ENCODE assay signal across 31 mouse cellular contexts in the genomic region with DNA sequence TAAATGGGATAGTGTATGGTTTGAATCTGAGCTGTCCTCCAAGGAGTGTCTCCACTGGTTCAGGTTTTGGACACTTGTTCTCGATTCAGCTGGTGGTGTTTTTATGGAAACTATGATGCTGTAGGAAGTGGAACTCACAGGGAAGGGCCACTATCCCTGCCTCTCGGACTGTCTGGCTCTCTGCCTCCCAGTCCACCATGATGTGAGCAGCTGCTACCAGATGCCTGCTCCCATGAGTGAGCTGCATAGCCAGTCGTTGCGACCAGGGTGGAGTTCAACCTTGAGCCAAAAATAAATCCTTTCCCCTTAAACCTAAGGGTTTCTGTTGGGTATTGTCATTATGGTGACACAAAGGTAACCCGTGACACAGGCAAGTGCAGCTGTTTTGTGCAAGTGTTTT.
"Had no signal": no experiment of that assay in that cellular context is flagged by ENCODE, and none has a peak within 500 bp of the region (broad histone marks: within the 10 kb centered on the region; RNA-seq: fewer than 3 reads in every experiment).

No protein-coding gene starts in this region.

- ATAC-seq: liver, embryonic 12.5 days; liver, postnatal 0 days; lung, postnatal 0 days; midbrain, embryonic 13.5 days; midbrain, embryonic 15.5 days had no signal

- H3K4me3 ChIP-seq: limb, embryonic 10.5 days; limb, embryonic 12.5 days; limb, embryonic 13.5 days; limb, embryonic 15.5 days; liver, embryonic 12.5 days; liver, embryonic 13.5 days; liver, embryonic 15.5 days; lung, embryonic 15.5 days; megakaryocyte, embryonic 14.5 days; midbrain, embryonic 10.5 days; midbrain, embryonic 12.5 days; midbrain, embryonic 13.5 days; midbrain, embryonic 15.5 days; myocyte; neural tube, embryonic 12.5 days; neural tube, embryonic 13.5 days had no signal

- H3K4me1 ChIP-seq: limb, embryonic 13.5 days; limb, embryonic 15.5 days; liver, embryonic 12.5 days; liver, embryonic 13.5 days; liver, embryonic 15.5 days; lung, embryonic 15.5 days; midbrain, embryonic 10.5 days; midbrain, embryonic 13.5 days; midbrain, embryonic 15.5 days; neural tube, embryonic 12.5 days; neural tube, embryonic 13.5 days had no signal

- H3K9ac ChIP-seq: limb, embryonic 12.5 days; limb, embryonic 13.5 days; limb, embryonic 15.5 days; liver, embryonic 12.5 days; liver, embryonic 13.5 days; liver, embryonic 14.5 days; liver, embryonic 15.5 days; liver, postnatal 0 days; lung, embryonic 14.5 days; lung, embryonic 15.5 days; midbrain, embryonic 12.5 days; midbrain, embryonic 13.5 days; midbrain, embryonic 15.5 days; neural tube, embryonic 12.5 days; neural tube, embryonic 13.5 days had no signal

- DNase-seq: left cerebral cortex, postnatal 4 days; liver; liver, embryonic 13.5 days; liver, postnatal 0 days; lung, adult 18-20 months; lung, adult 2 months; lung, embryonic 14.5 days; lung, postnatal 10 days; lung, postnatal 14 days; lung, postnatal 36 days; lung, postnatal 4 days; midbrain, embryonic 14.5 days had no signal

- H3K27me3 ChIP-seq: limb, embryonic 12.5 days; limb, embryonic 13.5 days; limb, embryonic 15.5 days; liver, embryonic 13.5 days; lung, embryonic 15.5 days; midbrain, embryonic 12.5 days; midbrain, embryonic 13.5 days; midbrain, embryonic 15.5 days; neural tube, embryonic 12.5 days; neural tube, embryonic 13.5 days had no signal

- H3K27ac ChIP-seq: limb, embryonic 10.5 days; limb, embryonic 12.5 days; limb, embryonic 13.5 days; limb, embryonic 15.5 days; liver, embryonic 12.5 days; liver, embryonic 13.5 days; liver, embryonic 14.5 days; liver, embryonic 15.5 days; lung, embryonic 15.5 days; macrophage; midbrain, embryonic 10.5 days; midbrain, embryonic 12.5 days; midbrain, embryonic 13.5 days; midbrain, embryonic 15.5 days; neural tube, embryonic 12.5 days; neural tube, embryonic 13.5 days had no signal

- H3K4me2 ChIP-seq: limb, embryonic 12.5 days; limb, embryonic 13.5 days; limb, embryonic 15.5 days; liver, embryonic 11.5 days; liver, embryonic 12.5 days; liver, embryonic 13.5 days; liver, embryonic 15.5 days; lung, embryonic 14.5 days; lung, embryonic 15.5 days; midbrain, embryonic 12.5 days; midbrain, embryonic 13.5 days; midbrain, embryonic 15.5 days; neural tube, embryonic 12.5 days; neural tube, embryonic 13.5 days had no signal

- H3K9me3 ChIP-seq: limb, embryonic 10.5 days; limb, embryonic 12.5 days; limb, embryonic 13.5 days; limb, embryonic 15.5 days; liver, embryonic 12.5 days; liver, embryonic 13.5 days; liver, embryonic 15.5 days; lung, embryonic 15.5 days; midbrain, embryonic 10.5 days; midbrain, embryonic 12.5 days; midbrain, embryonic 13.5 days; midbrain, embryonic 15.5 days; neural tube, embryonic 12.5 days; neural tube, embryonic 13.5 days had no signal

- H3K36me3 ChIP-seq: limb, embryonic 10.5 days; limb, embryonic 12.5 days; limb, embryonic 13.5 days; limb, embryonic 15.5 days; liver, embryonic 12.5 days; liver, embryonic 13.5 days; liver, embryonic 15.5 days; lung, embryonic 15.5 days; midbrain, embryonic 10.5 days; midbrain, embryonic 12.5 days; midbrain, embryonic 13.5 days; midbrain, embryonic 15.5 days; neural tube, embryonic 12.5 days; neural tube, embryonic 13.5 days had no signal
